Mouse (Mus musculus) 416B (cell line): ENCODE results near the gene Clmn.
"Not testable (repeated sequence)": the region's sequence is repeated elsewhere in the genome, so short reads cannot be mapped to it uniquely, and the experiment has no call there.

Experiments used
- DNase-seq: peaks from one replicate; pipeline ENCODE4 v3.0.0; 2011; ENCODE audit warnings: low read depth

The Clmn gene

DNA sequence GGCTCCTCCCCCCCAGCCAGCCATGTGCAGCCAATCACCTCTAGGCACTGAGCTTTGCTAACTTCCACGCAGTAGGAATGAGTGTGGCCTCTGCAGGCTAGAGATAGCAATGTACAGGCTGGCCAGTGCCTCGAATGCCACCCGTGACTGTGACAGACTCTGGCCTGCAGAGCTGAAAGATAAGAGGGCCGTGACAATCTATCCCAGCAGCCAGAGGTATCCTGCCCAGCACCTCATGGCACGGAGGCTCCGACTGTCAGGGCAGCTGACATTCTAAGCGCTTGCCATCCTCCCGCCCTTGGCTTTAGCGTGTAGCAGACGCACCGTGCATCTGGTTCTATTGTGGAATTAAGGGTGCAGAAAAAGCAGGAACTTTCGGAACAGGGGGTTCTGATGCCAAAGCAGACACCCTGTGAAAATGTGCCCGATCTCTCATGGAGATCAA, 26.9 kb downstream of the Clmn start:
- no peak for DNase-seq

DNA sequence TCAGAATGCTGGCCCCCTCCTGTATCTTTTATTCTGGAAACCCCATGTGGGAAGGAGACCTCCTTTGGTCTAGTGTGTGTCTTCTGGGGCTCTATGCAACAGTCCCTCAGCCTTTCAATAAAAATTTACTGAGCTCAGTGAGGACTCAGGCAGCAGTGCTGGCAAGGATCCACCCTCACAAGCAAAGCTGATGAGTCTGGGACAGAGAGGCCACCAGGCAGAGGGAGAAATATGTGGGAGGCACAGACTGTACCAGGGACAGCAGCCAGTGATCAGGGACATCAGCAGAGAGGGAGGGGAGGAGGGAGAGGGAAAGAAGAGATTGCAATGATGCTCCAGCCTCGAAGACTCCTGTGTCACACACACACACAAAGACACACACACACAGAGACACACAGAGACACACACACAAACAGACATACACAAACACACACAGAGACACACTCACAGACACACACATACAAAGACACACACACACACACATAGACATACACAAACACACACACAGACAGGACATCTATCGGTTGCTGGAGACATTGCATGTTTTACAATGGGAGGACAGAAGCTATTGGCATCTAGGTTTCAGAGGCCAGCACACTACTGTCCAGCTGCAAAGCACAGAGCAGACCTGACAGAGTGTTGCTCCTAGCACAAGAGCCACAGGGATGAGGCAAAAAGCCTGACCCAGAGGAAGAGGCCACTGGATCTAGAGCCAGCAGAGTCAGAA, 27.6 kb downstream of the Clmn start:
- no peak for DNase-seq

DNA sequence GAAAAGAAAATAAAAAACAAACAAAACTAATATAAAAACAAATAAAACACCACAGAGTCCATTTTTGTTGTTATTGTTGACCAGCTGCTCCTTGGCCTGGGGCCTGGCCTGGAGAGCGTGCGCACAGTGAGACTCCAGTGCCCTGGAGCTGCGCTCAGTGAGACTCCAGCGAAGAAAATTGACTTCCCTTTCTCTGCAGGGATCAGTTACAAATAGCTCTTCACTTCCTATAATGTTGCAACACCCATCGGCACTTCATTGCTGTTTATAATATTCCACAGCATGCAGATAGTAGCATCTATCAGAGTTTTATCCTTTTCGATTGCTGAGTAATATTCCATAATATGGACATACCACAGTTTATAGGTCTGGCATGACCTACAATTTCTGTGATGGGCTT, 28.6 kb downstream of the Clmn start:
- no peak for DNase-seq

DNA sequence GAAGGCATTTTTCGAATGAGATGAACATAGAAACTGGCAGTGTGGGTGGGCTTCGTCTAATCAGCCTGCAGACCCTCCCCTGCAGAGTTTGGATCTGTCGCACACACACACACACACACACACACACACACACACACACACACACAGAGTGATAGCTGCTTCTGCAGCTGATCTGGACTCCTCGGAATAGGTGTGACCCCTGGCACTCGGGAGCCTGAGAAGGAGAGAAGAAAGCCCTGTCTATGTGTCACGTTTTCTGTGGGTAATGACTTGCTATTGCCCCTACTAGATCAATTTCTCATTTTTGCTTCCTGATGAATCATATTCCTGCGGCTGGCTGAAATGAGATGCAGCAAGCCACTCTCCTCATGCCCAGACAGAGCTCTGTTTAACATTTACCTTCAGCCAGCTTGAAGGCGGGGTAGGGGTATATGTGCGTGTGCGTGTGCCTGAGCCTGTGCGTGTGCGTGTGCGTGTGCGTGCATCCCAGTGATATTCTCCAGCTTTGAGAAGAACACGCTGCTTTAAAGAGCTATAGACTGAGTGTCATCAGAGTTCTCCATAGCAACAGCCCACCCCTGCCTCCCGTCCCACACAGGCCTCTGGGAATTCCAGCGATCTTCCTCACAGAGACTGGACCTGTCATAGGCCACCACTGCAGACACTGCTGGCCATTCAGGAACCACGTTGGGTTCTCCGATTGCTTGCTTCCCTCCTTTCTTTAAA, 29.3 kb downstream of the Clmn start:
- DNase-seq = peak; percentile 71

DNA sequence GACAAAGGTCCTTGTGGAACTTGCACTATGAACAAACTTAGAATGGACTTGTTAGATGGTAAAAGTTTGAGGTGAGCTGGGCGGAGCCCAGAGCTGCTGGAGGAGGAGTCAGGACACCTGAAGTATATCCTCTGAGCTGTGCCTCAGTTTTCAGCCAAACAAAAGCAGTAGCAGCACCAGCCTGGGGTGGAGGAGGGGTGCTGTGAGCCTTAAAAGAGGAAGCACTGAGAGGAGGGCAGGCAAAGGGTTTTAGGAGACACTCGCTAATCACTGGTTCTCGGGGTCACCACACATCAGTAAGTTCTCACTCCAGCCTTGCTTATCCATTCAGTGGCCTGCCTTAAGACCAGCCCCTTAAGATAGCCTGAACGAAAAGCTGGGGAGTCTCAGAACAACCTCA, 30.1 kb downstream of the Clmn start:
- peak; percentile 21 for DNase-seq

DNA sequence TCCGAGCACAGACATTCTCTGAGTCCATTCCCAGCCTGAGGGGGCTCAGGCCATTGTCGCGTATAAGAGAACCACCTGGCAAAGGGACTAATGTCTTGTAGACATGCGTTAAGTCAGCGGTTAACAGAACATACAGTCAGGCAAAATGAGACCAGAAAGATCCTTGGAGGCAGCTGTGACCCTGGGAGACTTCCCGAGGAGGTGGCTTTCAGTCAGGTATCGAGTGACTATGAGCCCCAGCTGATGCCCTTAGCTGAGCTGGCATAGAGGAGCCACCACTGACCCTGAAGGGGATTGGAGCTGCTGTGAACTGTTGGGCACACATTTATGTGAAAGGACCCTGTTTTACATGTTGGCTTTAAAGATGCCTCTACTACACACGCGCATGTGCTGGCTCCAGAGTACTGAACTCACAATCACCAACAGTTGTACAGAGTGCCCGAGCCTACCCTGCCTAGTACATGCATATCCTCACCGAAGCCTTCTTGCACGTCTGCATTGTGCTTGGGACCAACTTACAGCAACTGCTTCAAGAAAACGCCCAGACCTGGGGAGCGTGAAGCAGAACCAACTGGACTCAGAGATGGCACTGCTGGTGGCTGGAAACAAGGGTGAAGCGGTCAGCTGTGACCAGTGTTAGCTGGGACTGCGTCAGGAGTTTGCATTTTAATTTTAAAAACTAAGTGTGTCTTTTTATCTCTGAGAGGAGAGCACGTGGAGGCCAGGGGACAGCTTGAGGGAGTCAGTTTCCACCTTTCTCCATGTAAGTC, 34.0 kb downstream of the Clmn start:
- no peak for DNase-seq

DNA sequence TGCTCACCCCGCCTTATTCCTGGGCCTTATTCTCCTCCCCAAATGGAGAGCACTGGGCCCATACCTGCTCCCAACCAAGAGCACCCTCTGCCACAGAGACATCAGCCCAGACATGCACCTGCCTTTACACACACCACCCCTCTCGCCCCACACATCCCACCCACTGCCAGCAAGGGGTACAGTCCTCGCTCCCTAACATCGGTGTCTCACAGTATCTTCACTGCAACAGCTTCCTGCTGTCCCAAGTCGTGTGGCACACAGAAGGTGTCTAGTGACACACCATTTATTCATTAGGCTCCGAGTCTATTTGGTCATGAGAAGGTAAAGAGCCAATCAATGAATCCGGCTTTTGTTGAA, 34.6 kb downstream of the Clmn start:
- no peak for DNase-seq

DNA sequence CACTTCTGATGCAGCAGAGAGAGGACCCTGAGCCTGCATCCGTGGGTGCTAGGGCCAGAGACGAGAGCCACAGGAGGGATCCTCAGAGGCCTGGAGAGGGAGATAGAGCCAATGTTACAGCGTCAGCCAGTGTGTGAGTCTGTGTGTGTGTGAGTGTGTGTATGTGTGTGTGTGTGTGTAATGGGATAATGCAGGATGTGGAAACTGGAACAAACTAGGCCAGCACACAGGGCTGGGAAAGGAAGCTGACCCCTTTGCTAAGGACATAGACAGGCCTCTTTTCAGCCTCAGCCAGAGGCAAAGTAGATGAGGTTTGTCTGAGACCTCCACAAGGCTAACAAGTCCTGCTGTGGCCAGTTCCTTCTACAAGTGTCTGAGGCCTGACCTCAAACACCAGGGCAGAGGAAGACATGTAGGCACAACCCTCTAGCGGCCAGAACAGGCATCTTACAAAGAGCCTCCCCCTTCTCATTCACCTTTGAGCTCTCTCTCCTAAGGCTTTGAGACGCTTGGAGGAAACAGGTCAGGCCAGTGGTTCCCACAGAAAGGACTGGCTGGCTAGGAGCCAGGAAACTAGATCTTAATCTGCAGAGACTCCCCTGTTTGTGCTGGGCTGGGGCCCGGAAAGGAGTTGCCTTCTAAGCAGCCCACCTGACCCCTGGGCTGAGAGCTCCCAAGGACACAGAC, 35.1 kb downstream of the Clmn start:
- peak; percentile 85 for DNase-seq

DNA sequence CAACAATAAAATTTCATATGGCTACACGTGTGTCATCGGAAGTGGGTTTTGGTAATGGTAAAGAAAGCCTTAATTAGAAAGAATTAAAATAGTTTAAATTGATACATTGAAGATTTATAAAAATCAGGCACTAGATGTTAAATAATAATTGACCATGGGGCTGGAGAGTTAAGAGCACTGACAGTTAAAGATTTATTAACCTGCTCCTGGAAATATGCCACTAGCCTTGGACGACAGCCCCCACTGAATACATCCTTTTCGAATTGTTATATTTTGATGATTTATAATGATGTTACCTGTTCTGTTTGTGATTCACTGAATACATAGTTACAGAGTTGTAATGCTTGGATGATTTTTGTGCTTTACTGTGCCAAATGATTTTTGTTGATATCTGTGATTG, 35.9 kb downstream of the Clmn start:
- not testable (repeated sequence) for DNase-seq

DNA sequence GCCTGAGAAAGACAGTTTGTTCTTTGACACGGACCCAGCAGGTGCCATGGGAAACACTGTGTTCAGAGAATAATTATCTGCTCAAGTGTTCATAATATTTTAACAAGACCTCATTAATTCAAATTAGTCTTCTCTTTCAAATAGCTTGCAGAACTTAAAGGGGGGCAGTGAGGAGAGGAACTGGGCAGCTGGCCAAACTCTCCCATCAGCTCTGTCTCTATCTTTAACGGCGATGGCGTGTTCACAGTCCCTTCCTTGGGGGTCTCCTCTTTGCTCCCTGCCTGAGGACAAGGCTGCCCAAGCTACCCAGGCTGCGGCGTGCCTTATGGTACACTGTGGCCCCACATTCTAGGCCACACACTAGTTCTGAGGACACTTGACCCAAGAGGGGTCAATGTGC, 37.2 kb downstream of the Clmn start:
- no peak for DNase-seq

DNA sequence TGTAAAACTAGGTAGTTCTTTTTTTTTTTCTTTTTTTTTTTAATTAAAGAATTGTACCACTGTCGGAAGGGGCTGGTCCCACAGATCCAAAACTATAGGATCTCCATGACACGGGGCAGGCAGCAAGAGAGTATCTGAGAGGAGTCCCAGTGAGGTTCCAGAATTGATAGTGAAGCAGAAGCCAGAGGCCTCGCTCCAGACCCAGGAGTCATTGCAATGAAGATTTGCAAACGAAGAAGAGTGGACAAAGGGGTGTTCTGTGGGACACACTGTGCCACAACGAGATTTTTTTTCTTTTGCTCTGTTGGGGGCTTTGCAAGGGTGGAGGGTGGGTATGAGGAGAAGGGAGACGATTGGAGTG, 40.0 kb downstream of the Clmn start:
- DNase-seq = no peak

DNA sequence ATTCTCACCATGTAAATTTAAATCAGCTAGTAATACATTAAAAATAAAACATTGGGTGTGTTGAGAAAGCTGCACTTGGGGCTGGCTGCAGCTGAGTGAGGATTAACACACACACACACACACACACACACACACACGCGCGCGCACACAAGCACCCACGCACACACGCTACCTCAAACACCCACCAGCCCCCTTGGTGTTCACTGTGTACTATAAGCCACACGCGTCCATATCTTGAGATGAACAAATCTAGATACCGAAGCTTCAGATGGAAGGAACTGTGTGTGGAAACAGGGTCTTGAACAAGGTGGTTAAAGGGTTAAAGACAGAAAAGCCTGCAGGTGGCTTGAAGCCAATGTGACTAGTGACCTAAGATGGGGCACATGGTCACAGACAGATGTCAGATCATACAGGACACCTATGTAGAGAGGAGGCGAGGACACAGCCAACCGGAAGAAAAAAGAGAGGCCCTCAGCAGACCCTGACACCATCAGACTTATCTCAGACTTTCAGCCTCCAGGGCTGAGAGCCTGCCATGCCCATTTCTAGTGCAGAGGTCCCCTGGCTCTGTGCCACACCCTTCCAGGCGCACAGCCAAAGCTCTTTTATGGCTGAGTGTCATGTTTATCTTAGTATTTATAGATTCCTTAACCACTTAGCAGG, 40.5 kb downstream of the Clmn start:
- DNase-seq = peak; percentile 89

DNA sequence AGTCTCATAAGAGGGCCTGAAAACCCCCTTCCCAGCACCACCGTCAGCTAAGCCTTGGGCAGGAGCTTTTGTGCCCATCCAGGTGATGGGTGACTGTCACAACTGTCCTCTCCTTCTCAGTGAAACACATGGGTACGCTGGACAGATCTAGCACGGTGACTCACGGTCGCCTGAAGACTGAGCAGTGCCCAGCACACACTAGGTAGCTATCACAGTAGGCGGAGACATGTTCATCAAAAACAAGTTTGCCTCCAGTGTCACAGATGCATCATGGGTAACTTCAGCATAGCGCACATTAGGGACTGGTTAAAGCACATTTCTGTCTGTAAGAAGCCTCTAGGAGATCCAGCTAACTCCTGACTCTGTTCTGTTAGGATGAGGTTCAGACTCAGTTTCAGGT, 41.2 kb downstream of the Clmn start:
- DNase-seq = no peak

DNA sequence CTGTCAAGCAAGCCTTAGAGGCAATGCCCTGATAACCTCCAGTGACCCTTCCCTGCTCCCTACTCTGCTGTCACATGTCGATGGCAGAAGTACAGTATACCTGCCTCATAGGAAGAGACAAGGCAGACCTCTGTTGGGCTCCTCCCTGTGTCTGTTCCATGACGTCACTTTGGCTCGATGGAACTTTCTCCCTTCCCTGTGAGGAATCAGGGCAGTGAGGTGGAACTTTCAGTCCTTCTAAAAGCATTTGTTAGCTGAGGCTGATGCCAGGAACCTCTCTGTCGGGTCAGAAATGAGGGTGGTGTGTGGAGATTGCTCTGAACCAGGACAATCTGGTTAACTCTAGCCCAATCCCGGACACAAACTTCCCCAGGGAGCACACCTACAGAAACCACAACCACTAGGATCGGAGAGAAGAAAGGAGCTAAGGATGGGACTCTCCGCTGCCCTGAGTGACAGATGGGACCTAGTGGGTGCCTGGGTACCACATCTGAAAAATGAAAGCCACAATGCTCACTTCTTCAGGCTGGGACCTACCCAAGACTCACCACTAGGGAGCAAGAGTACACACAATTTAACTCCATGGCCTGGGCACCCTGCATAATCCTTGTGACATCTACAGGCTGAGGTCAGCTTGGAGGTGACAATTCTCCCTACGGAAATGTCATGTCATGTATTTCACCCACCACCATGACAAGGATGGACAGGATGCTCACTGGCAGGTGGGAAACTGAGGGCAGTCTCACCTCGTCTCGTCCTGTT, 41.9 kb downstream of the Clmn start:
- peak; percentile 24 for DNase-seq

DNA sequence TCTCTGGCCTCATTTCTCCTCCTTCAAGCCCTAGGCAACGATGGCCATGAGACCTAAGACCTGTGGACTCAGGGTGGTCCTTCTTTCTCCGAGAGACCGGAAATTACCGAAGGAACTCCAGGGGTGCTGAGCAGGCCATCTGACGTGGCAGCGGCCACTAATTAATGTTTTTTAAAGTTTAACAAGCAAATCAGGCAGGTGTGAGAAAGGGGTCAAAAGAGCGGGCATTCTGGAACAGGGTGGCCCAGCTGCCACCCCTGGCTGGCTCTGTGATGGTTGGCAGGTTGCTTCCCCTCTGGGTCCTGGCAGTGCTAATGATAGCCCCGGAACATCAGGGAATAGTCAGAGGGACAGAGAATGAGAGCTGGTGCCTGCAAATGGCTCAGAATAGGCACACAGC, 42.7 kb downstream of the Clmn start:
- DNase-seq = no peak

DNA sequence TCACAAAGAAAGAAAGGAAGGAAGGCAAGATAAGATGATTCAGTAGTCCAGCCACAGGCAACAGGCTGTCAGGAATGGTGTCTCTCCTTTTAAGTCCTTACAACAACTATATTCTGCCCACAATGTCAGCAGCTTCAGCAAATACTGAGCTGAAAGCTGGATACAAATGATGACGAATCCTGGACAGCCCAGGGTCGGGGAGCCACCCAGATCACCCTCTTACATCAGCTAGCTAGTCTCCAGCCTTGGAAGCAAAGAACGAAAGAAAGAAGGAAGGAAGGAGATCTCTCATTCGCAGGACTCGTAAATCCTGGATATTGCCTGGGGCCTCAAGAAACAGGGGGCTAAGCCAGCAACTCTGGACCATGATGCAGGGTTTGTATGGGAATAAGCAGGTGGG, 44.8 kb downstream of the Clmn start:
- no peak for DNase-seq

DNA sequence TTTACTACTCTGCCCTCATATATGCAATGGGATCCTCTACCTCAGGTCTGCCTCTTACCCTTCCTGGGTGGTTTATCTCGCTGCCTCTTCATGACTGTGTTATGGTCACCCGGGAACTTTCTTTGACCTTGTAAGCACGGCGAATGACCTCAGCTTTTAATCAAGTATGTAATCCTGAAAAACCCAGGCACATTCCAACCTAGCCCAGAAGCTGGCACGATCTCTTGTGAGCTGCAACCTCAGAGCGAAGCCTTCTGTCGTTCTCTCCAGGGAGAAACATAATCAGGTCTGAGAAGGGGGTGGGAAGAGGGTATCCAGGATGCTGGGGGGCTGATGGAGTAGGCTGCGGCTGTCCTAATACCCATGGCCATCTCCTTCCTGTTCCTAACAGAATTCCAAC, 45.8 kb downstream of the Clmn start:
- no peak for DNase-seq

DNA sequence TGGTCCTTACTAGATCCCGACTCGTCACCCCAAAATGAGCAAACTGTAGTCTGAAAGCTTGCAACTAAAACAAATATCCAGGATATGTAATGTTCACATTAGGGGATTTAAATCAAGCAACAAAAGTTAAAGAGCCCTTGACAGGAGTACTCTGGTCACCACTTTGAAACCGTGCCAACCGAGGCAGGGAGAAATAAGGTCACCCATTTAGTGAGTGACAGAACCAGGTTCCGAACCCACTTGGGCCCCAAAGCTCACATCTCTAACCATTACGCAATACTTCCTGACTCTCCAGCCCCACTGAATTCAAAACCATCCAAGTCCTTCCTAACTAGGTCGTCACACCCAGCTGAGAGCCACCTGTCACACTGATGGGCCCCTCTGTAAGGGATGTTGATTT, 46.8 kb downstream of the Clmn start:
- DNase-seq = no peak

DNA sequence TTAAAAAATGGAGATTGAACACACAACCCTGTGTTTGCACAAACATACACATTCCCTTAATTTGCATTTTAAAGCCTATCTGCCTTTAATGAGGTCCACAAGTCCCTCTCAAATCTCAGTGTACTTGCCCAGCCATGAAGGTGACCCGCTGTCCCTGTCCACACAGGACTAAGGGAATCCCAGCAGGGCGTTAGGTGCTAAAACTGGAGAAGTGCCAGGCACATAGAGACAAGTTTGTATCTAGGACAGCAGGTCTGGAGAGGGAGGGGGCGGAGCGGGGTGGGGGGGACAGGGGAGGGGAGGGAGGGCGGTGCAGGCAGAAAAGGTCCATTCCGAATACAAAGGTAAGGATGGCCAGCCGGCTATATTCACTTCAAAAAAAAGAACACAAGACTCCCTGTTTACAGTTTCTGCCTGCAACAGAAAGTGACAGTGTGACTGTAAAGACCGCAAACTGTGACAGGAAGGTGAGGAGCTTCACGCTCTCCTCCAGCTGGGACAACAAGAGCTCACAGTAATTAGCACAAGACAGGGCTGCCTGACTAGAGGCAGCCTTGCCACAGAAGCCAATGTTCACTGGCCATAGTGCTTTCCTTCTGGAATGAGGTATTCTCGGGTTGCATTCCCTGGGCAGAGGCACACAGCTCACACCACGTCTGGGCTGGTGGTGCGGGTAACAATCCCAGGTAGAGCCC, 47.6 kb downstream of the Clmn start:
- no peak for DNase-seq

DNA sequence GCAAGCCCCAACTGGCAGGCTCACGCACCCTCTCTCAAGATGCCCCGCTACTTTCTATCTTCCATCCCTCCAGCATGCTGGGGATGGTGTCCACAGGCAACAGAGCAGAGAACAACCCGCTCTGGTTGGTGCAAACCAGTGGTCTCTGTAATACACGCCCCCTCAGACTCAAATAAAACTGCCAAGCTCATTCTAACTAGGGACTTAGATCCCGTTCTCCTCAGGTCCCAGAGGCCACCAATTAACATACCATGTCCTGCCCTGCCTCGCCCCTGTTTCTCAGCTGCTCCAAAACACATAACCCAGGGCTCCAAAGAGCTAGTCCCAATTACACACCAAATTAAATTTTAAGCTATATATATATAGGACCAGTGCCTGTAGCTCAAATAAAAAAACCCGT, 50.6 kb downstream of the Clmn start:
- no peak for DNase-seq

DNA sequence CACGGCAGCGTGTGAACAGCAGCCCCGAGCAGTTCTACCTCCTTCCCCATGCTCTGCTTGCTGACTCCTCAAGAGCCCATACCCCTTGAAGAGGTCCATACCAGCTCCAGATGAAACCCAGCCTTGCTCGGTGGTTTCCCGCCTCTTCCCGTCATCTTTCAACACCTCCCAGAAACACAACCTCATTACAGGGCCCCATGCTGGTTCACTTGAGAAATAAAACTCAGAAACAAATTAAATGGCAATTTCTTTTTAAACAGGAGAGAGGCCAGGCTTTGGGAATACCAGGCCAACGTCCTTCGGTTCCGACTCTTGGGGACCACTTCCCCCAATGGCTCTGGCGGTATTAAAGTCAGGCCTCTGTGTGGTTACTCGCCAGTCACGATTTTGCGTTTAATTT, 51.1 kb downstream of the Clmn start:
- no peak for DNase-seq
